Mouse (Mus musculus) kidney, adult 2 months (tissue): ENCODE results near the gene Sh3bp4.

Experiments
- CTCF ChIP-seq: fragments of 200-500 bp; conservative IDR thresholded peaks from 2 replicates; pipeline ENCODE4 v1.5.1; 2011; ENCODE audit warnings: low read depth, mild to moderate bottlenecking, control low read depth, low read length, moderate library complexity, mixed read lengths; ENCODE audit not compliant: insufficient read depth, insufficient read length
- POLR2A ChIP-seq: fragments of 200-500 bp; IDR thresholded peaks from one replicate; pipeline ENCODE4 v1.6.1; 2011; ENCODE audit warnings: low read depth, low read length, control low read depth

- TF ChIP-seq CTCF, result no peak
- no peak for TF ChIP-seq POLR2A
Measured at GRCm38 (mm10) chr1:89190621-89191020, 120.4 kb downstream of the Sh3bp4 start.
